Comparison of ENCODE assay signal across 17 mouse cellular contexts in genomic region chr16:7081684-7082255, GRCm38 (mm10).
DNase-seq lines count a peak whose midpoint lies in the region; ATAC-seq and TF ChIP-seq lines count a peak whose summit lies in the region.
"Had no signal": no experiment of that assay in that cellular context is flagged by ENCODE, and none has a peak within 500 bp of the region (broad histone marks: within the 10 kb centered on the region; RNA-seq: fewer than 3 reads in every experiment).

No protein-coding gene starts in this region.

- H3K4me1 ChIP-seq in forebrain, embryonic 15.5 days: peaks cover 12% of the 10 kb centered on the region
- H3K4me1 ChIP-seq in forebrain, embryonic 12.5 days: no peaks in the 10 kb centered on the region
- no peaks in the 10 kb centered on the region for H3K4me1 ChIP-seq in hindbrain, embryonic 14.5 days (replicated peaks; ENCODE audit: control insufficient read depth, insufficient read depth, low read length)
- peaks cover 9% of the 10 kb centered on the region for H3K4me1 ChIP-seq in hindbrain, embryonic 10.5 days (replicated peaks)
- H3K4me1 ChIP-seq in ES-Bruce4 (ENCODE audit: control insufficient read depth, insufficient read depth, low read length): no peaks in the 10 kb centered on the region
- no peaks in the 10 kb centered on the region; the same call in none of the 2 replicates for H3K4me1 ChIP-seq in hindbrain, embryonic 16.5 days (ENCODE audit: control insufficient read depth, insufficient read depth, low read depth, low read length)
- H3K4me1 ChIP-seq: midbrain, embryonic 10.5 days had no signal

- H3K4me2 ChIP-seq in forebrain, embryonic 15.5 days (replicated peaks): no peak overlapping the region
- no peak overlapping the region for H3K4me2 ChIP-seq in forebrain, embryonic 12.5 days
- no peak overlapping the region for H3K4me2 ChIP-seq in hindbrain, embryonic 14.5 days (replicated peaks)
- H3K4me2 ChIP-seq in hindbrain, embryonic 16.5 days (ENCODE audit: low read length): no peak overlapping the region

- no peaks in the 10 kb centered on the region for H3K36me3 ChIP-seq in forebrain, embryonic 15.5 days
- H3K36me3 ChIP-seq in forebrain, embryonic 12.5 days (replicated peaks): no peaks in the 10 kb centered on the region
- no peaks in the 10 kb centered on the region for H3K36me3 ChIP-seq in hindbrain, embryonic 14.5 days (replicated peaks; ENCODE audit: control insufficient read depth, insufficient read depth)
- H3K36me3 ChIP-seq in hindbrain, embryonic 10.5 days: no peaks in the 10 kb centered on the region
- no peaks in the 10 kb centered on the region for H3K36me3 ChIP-seq in ES-Bruce4 (ENCODE audit: control insufficient read depth, insufficient read depth, low read length, poor library complexity, severe bottlenecking)
- H3K36me3 ChIP-seq in hindbrain, embryonic 16.5 days (ENCODE audit: control insufficient read depth, insufficient read depth, low read length): no peaks in the 10 kb centered on the region
- H3K36me3 ChIP-seq: G1E; midbrain, embryonic 10.5 days had no signal

- H3K27ac ChIP-seq in forebrain, embryonic 15.5 days (replicated peaks): peak overlapping the region; percentile 28; the same call in 1 of the 2 replicates
- no peak overlapping the region for H3K27ac ChIP-seq in forebrain, embryonic 12.5 days
- H3K27ac ChIP-seq in hindbrain, embryonic 14.5 days: 0 out of 2 replicates have a peak overlapping the region, but pooled peaks have one; percentile 14
- no peak overlapping the region; the same call in 1 of the 2 replicates for H3K27ac ChIP-seq in hindbrain, embryonic 10.5 days
- no peak overlapping the region for H3K27ac ChIP-seq in ES-Bruce4 (ENCODE audit: insufficient read depth, low read length)
- peak overlapping the region; percentile 24; the same call in 1 of the 2 replicates for H3K27ac ChIP-seq in hindbrain, embryonic 16.5 days (ENCODE audit: low read depth, low read length)
- H3K27ac ChIP-seq: midbrain, embryonic 10.5 days had no signal

- H3K9me3 ChIP-seq in forebrain, embryonic 15.5 days: no peaks in the 10 kb centered on the region
- no peaks in the 10 kb centered on the region for H3K9me3 ChIP-seq in forebrain, embryonic 12.5 days
- H3K9me3 ChIP-seq in hindbrain, embryonic 14.5 days (ENCODE audit: control insufficient read depth, low read length): no peaks in the 10 kb centered on the region
- no peaks in the 10 kb centered on the region for H3K9me3 ChIP-seq in hindbrain, embryonic 10.5 days
- H3K9me3 ChIP-seq in ES-Bruce4 (replicated peaks; ENCODE audit: control insufficient read depth, insufficient read depth, low read length, poor library complexity, severe bottlenecking): no peaks in the 10 kb centered on the region
- no peaks in the 10 kb centered on the region for H3K9me3 ChIP-seq in hindbrain, embryonic 16.5 days (ENCODE audit: control insufficient read depth, low read length)
- H3K9me3 ChIP-seq: midbrain, embryonic 10.5 days had no signal

- peak; percentile 80 for TF ChIP-seq EP300 in ES-Bruce4 (IDR thresholded peaks at IDR 0.05; ENCODE audit: insufficient read depth, low read depth, low read length)

- TF ChIP-seq POLR2A in ES-Bruce4 (IDR thresholded peaks at IDR 0.05; ENCODE audit: insufficient read depth, low read length): no peak

- no peak for DNase-seq in hindbrain, embryonic 14.5 days (ENCODE audit: low spot score)
- DNase-seq in hindbrain, embryonic 10.5 days (ENCODE audit: low spot score): no peak
- DNase-seq in adrenal gland, postnatal 14 days: no peak
- DNase-seq: adrenal gland, adult 2 months; heart, postnatal 36 days; kidney, adult 8-10 months; liver, postnatal 0 days; right cerebral cortex, postnatal 4 days; thymus, postnatal 14 days had no signal

- WGBS in forebrain, embryonic 15.5 days: 91% methylated on average over 5 of the region's 5 CpGs
- 91% methylated on average over 5 of the region's 5 CpGs for WGBS in forebrain, embryonic 12.5 days
- 83% methylated on average over 5 of the region's 5 CpGs for WGBS in hindbrain, embryonic 14.5 days
- WGBS in hindbrain, embryonic 10.5 days: 82% methylated on average over 5 of the region's 5 CpGs
- WGBS in hindbrain, embryonic 16.5 days: 88% methylated on average over 5 of the region's 5 CpGs

- ATAC-seq in forebrain, embryonic 15.5 days (replicated peaks): no peak
- no peak for ATAC-seq in forebrain, embryonic 12.5 days (ENCODE audit: low FRiP score)
- no peak for ATAC-seq in hindbrain, embryonic 14.5 days (ENCODE audit: low FRiP score)
- no peak for ATAC-seq in hindbrain, embryonic 16.5 days
- ATAC-seq: liver, postnatal 0 days; lung, postnatal 0 days; Patski had no signal

- no peak overlapping the region for H3K4me3 ChIP-seq in forebrain, embryonic 15.5 days
- no peak overlapping the region for H3K4me3 ChIP-seq in forebrain, embryonic 12.5 days (replicated peaks)
- H3K4me3 ChIP-seq in hindbrain, embryonic 14.5 days (replicated peaks; ENCODE audit: low read length): no peak overlapping the region
- H3K4me3 ChIP-seq in hindbrain, embryonic 10.5 days: no peak overlapping the region
- H3K4me3 ChIP-seq in ES-Bruce4 (ENCODE audit: low read depth, low read length): no peak overlapping the region
- no peak overlapping the region for H3K4me3 ChIP-seq in hindbrain, embryonic 16.5 days (ENCODE audit: low read length)
- H3K4me3 ChIP-seq: midbrain, embryonic 10.5 days had no signal

- no peaks in the 10 kb centered on the region for H3K27me3 ChIP-seq in forebrain, embryonic 15.5 days
- H3K27me3 ChIP-seq in forebrain, embryonic 12.5 days: no peaks in the 10 kb centered on the region
- no peaks in the 10 kb centered on the region for H3K27me3 ChIP-seq in hindbrain, embryonic 14.5 days (ENCODE audit: control insufficient read depth, insufficient read depth, low read length)
- no peaks in the 10 kb centered on the region for H3K27me3 ChIP-seq in hindbrain, embryonic 10.5 days (ENCODE audit: insufficient read depth, poor library complexity, severe bottlenecking)
- H3K27me3 ChIP-seq in ES-Bruce4 (ENCODE audit: control insufficient read depth, insufficient read depth, low read length, poor library complexity, severe bottlenecking): no peaks in the 10 kb centered on the region
- no peaks in the 10 kb centered on the region for H3K27me3 ChIP-seq in hindbrain, embryonic 16.5 days (replicated peaks; ENCODE audit: control insufficient read depth, insufficient read depth, low read length)
- H3K27me3 ChIP-seq: Patski had no signal

- no peak overlapping the region for H3K9ac ChIP-seq in forebrain, embryonic 15.5 days (replicated peaks)
- no peak overlapping the region for H3K9ac ChIP-seq in forebrain, embryonic 12.5 days
- no peak overlapping the region for H3K9ac ChIP-seq in hindbrain, embryonic 14.5 days
- no peak overlapping the region for H3K9ac ChIP-seq in ES-Bruce4 (ENCODE audit: low read depth, poor library complexity, severe bottlenecking)
- H3K9ac ChIP-seq in hindbrain, embryonic 16.5 days (ENCODE audit: low read depth, low read length): no peak overlapping the region
- H3K9ac ChIP-seq: liver, postnatal 0 days had no signal

- TF ChIP-seq CTCF in ES-Bruce4 (IDR thresholded peaks at IDR 0.05; ENCODE audit: low read depth, low read length): no peak

Comparison
In these comparisons a context has a peak if more than half of its experiments do, and no peak if none do; other contexts are left out.
1. H3K27ac ChIP-seq: peak in forebrain, embryonic 15.5 days (single experiment), hindbrain, embryonic 14.5 days (single experiment) and hindbrain, embryonic 16.5 days (single experiment); none in forebrain, embryonic 12.5 days (single experiment), hindbrain, embryonic 10.5 days (single experiment) and ES-Bruce4 (single experiment).